Mouse (Mus musculus): ENCODE data around the gene Nedd9. TPM values are rescaled to one million over a fixed set of nuclear protein-coding genes. Genes with fewer than 3 reads are reported as not detected.

Nedd9 gene
- total RNA-seq, 1 experiment: 4.4 TPM

- no peak for TF ChIP-seq CHD2 (IDR thresholded peaks at IDR 0.05; ENCODE audit: low read depth, low read length)
- TF ChIP-seq MAFK (IDR thresholded peaks at IDR 0.05; ENCODE audit: insufficient read depth, low read depth, low read length): no peak
- TF ChIP-seq ZC3H11A (IDR thresholded peaks at IDR 0.05; ENCODE audit: borderline replicate concordance, low read depth, low read length): no peak
- TF ChIP-seq ZNF384 (IDR thresholded peaks at IDR 0.05; ENCODE audit: low read depth, low read length): no peak
- no peak for TF ChIP-seq HCFC1 (IDR thresholded peaks at IDR 0.05; ENCODE audit: borderline replicate concordance, insufficient read depth, low read length)
- in situ Hi-C loops (cut with MboI; ENCODE audit: low sequenced_read_pairs in 2 of 2, unreplicated experiment in 2 of 2): no loop called here
- Histone ChIP-seq H3K9me3 (ENCODE audit: control insufficient read depth, insufficient read depth, low read depth, low read length) (no peaks in the 10 kb centered on the region), H3K4me1 (ENCODE audit: control insufficient read depth in 2 of 2, insufficient read depth in 2 of 2, low read length in 2 of 2, poor library complexity in 1 of 2) (no peaks in the 10 kb centered on the region), H3K9ac (ENCODE audit: insufficient read depth, low read depth, low read length, poor library complexity, severe bottlenecking) (no peak overlapping the region), H3K36me3 (ENCODE audit: control insufficient read depth, insufficient read depth, low read length, poor library complexity, severe bottlenecking) (no peaks in the 10 kb centered on the region), H3K4me3 (ENCODE audit: insufficient read depth in 1 of 2, low read depth in 1 of 2, low read length in 2 of 2, poor library complexity in 1 of 2, severe bottlenecking in 1 of 2) (no peak overlapping the region), H3K27ac (ENCODE audit: insufficient read depth, low read depth, low read length, poor library complexity, severe bottlenecking) (no peak overlapping the region)
- DNase-seq (ENCODE audit: low read depth, low spot score): no peak
Measured at GRCm38 (mm10) chr13:41521296-41521695, 34.1 kb upstream of the Nedd9 start.

GRCm38 (mm10) chr13:41520549-41521161, 33.5 kb upstream of the Nedd9 start:
- H3K36me3 ChIP-seq (ENCODE audit: control insufficient read depth, insufficient read depth, low read length, poor library complexity, severe bottlenecking): no peaks in the 10 kb centered on the region
- TF ChIP-seq HCFC1 (IDR thresholded peaks at IDR 0.05; ENCODE audit: borderline replicate concordance, insufficient read depth, low read length): no peak
- TF ChIP-seq ZNF384 (IDR thresholded peaks at IDR 0.05; ENCODE audit: low read depth, low read length): no peak
- TF ChIP-seq MAFK (IDR thresholded peaks at IDR 0.05; ENCODE audit: insufficient read depth, low read depth, low read length): no peak
- no peak for TF ChIP-seq CHD2 (IDR thresholded peaks at IDR 0.05; ENCODE audit: low read depth, low read length)
- TF ChIP-seq ZC3H11A (IDR thresholded peaks at IDR 0.05; ENCODE audit: borderline replicate concordance, low read depth, low read length): no peak
- in situ Hi-C loops (cut with MboI; ENCODE audit: low sequenced_read_pairs in 2 of 2, unreplicated experiment in 2 of 2): no loop called here
- no peak for DNase-seq (ENCODE audit: low read depth, low spot score)
- no peak overlapping the region for H3K4me3 ChIP-seq (ENCODE audit: insufficient read depth in 1 of 2, low read depth in 1 of 2, low read length in 2 of 2, poor library complexity in 1 of 2, severe bottlenecking in 1 of 2)
- H3K9me3 ChIP-seq (ENCODE audit: control insufficient read depth, insufficient read depth, low read depth, low read length): no peaks in the 10 kb centered on the region
- no peak overlapping the region for H3K9ac ChIP-seq (ENCODE audit: insufficient read depth, low read depth, low read length, poor library complexity, severe bottlenecking)
- H3K27ac ChIP-seq (ENCODE audit: insufficient read depth, low read depth, low read length, poor library complexity, severe bottlenecking): no peak overlapping the region
- H3K4me1 ChIP-seq (ENCODE audit: control insufficient read depth in 2 of 2, insufficient read depth in 2 of 2, low read length in 2 of 2, poor library complexity in 1 of 2): no peaks in the 10 kb centered on the region

- no peak for DNase-seq (ENCODE audit: low read depth, low spot score)
Measured at GRCm38 (mm10) chr13:41519792-41520191, 32.6 kb upstream of the Nedd9 start.

GRCm38 (mm10) chr13:41517193-41517592, 30.0 kb upstream of the Nedd9 start:
- in situ Hi-C loops (cut with MboI; ENCODE audit: low sequenced_read_pairs in 2 of 2, unreplicated experiment in 2 of 2): no loop called here
- H3K4me1 ChIP-seq (ENCODE audit: control insufficient read depth in 2 of 2, insufficient read depth in 2 of 2, low read length in 2 of 2, poor library complexity in 1 of 2): no peaks in the 10 kb centered on the region
- no peak overlapping the region for H3K4me3 ChIP-seq (ENCODE audit: insufficient read depth in 1 of 2, low read depth in 1 of 2, low read length in 2 of 2, poor library complexity in 1 of 2, severe bottlenecking in 1 of 2)
- no peak overlapping the region for H3K27ac ChIP-seq (ENCODE audit: insufficient read depth, low read depth, low read length, poor library complexity, severe bottlenecking)
- no peak overlapping the region for H3K9ac ChIP-seq (ENCODE audit: insufficient read depth, low read depth, low read length, poor library complexity, severe bottlenecking)
- no peak for TF ChIP-seq HCFC1 (IDR thresholded peaks at IDR 0.05; ENCODE audit: borderline replicate concordance, insufficient read depth, low read length)
- no peak for TF ChIP-seq MAFK (IDR thresholded peaks at IDR 0.05; ENCODE audit: insufficient read depth, low read depth, low read length)
- TF ChIP-seq CHD2 (IDR thresholded peaks at IDR 0.05; ENCODE audit: low read depth, low read length): no peak
- no peak for TF ChIP-seq ZNF384 (IDR thresholded peaks at IDR 0.05; ENCODE audit: low read depth, low read length)
- no peak for TF ChIP-seq ZC3H11A (IDR thresholded peaks at IDR 0.05; ENCODE audit: borderline replicate concordance, low read depth, low read length)
- DNase-seq (ENCODE audit: low read depth, low spot score): no peak
- no peaks in the 10 kb centered on the region for H3K36me3 ChIP-seq (ENCODE audit: control insufficient read depth, insufficient read depth, low read length, poor library complexity, severe bottlenecking)
- no peaks in the 10 kb centered on the region for H3K9me3 ChIP-seq (ENCODE audit: control insufficient read depth, insufficient read depth, low read depth, low read length)

More at GRCm38 (mm10) chr13:41519792-41520191, 32.6 kb upstream of the Nedd9 start:
- no peak overlapping the region for H3K9ac ChIP-seq (ENCODE audit: insufficient read depth, low read depth, low read length, poor library complexity, severe bottlenecking)
- no peaks in the 10 kb centered on the region for H3K9me3 ChIP-seq (ENCODE audit: control insufficient read depth, insufficient read depth, low read depth, low read length)
- TF ChIP-seq HCFC1 (IDR thresholded peaks at IDR 0.05; ENCODE audit: borderline replicate concordance, insufficient read depth, low read length): no peak
- TF ChIP-seq ZC3H11A (IDR thresholded peaks at IDR 0.05; ENCODE audit: borderline replicate concordance, low read depth, low read length): no peak
- no peak for TF ChIP-seq ZNF384 (IDR thresholded peaks at IDR 0.05; ENCODE audit: low read depth, low read length)
- no peak for TF ChIP-seq CHD2 (IDR thresholded peaks at IDR 0.05; ENCODE audit: low read depth, low read length)
- TF ChIP-seq MAFK (IDR thresholded peaks at IDR 0.05; ENCODE audit: insufficient read depth, low read depth, low read length): no peak
- H3K27ac ChIP-seq (ENCODE audit: insufficient read depth, low read depth, low read length, poor library complexity, severe bottlenecking): no peak overlapping the region
- H3K4me3 ChIP-seq (ENCODE audit: insufficient read depth in 1 of 2, low read depth in 1 of 2, low read length in 2 of 2, poor library complexity in 1 of 2, severe bottlenecking in 1 of 2): no peak overlapping the region
- no peaks in the 10 kb centered on the region for H3K4me1 ChIP-seq (ENCODE audit: control insufficient read depth in 2 of 2, insufficient read depth in 2 of 2, low read length in 2 of 2, poor library complexity in 1 of 2)
- no peaks in the 10 kb centered on the region for H3K36me3 ChIP-seq (ENCODE audit: control insufficient read depth, insufficient read depth, low read length, poor library complexity, severe bottlenecking)
- in situ Hi-C loops (cut with MboI; ENCODE audit: low sequenced_read_pairs in 2 of 2, unreplicated experiment in 2 of 2): no loop called here

Measured in ES-E14 (cell line).